Mouse (Mus musculus) olfactory bulb, adult 2 months (tissue): Measurements from ENCODE around the gene Ccdc125. TPM values are rescaled to one million over a fixed set of nuclear protein-coding genes. Genes with fewer than 3 reads are reported as not detected.

Experiments used
- H3K27ac ChIP-seq: fragments of 200-500 bp; 2 replicates; pipeline ENCODE4 v1.5.1; 2012; ENCODE audit warnings: low read depth, low read length; ENCODE audit not compliant: insufficient read depth
- H3K4me1 ChIP-seq: fragments of 200-500 bp; 2 replicates; pipeline ENCODE4 v1.6.1; 2012; ENCODE audit warnings: low read length; ENCODE audit not compliant: control insufficient read depth, insufficient read depth
- H3K4me3 ChIP-seq: fragments of 200-500 bp; 2 replicates; pipeline ENCODE4 v1.5.1; 2012; ENCODE audit warnings: mild to moderate bottlenecking, low read depth, low read length, moderate library complexity; ENCODE audit not compliant: insufficient read depth
- CTCF ChIP-seq: fragments of 200-500 bp; IDR thresholded peaks from 2 replicates; pipeline ENCODE4 v1.5.1; 2012; ENCODE audit warnings: low read depth, mild to moderate bottlenecking, low read length, moderate library complexity; ENCODE audit not compliant: insufficient read depth
- POLR2A ChIP-seq: fragments of 200-500 bp; IDR thresholded peaks from 2 replicates; pipeline ENCODE4 v1.6.1; 2012; ENCODE audit warnings: mild to moderate bottlenecking, low read depth, low read length, moderate library complexity; ENCODE audit not compliant: insufficient read depth
- WGBS: fragments of 180-500 bp; shearing (Covaris S2); methylation state at CpG from one replicate; pipeline ENCODE4 v1.1.7; 2018; 5-methylcytosine and 5-hydroxymethylcytosine counted together
- polyA plus RNA-seq: library from polyadenylated mRNA; stranded (reverse); fragments of >200 nt; gene quantifications from 2 replicates; pipeline ENCODE4 v1.2.4, GENCODE M21; 2012; ENCODE audit warnings: low replicate concordance; ENCODE audit not compliant: missing spikeins, insufficient read depth, insufficient read length

Gene Ccdc125
- polyA plus RNA-seq, 1 experiment = not detected

- TF ChIP-seq POLR2A = no peak
- no peak for TF ChIP-seq CTCF
- 45% methylated on average over 4 of the region's 4 CpGs for WGBS
- Histone ChIP-seq H3K4me3 (no peak overlapping the region), H3K4me1 (no peaks in the 10 kb centered on the region), H3K27ac (no peak overlapping the region)
These were observed 9.6 kb upstream of the Ccdc125 start for GRCm38 (mm10) chr13:100659864-100660456.

DNA sequence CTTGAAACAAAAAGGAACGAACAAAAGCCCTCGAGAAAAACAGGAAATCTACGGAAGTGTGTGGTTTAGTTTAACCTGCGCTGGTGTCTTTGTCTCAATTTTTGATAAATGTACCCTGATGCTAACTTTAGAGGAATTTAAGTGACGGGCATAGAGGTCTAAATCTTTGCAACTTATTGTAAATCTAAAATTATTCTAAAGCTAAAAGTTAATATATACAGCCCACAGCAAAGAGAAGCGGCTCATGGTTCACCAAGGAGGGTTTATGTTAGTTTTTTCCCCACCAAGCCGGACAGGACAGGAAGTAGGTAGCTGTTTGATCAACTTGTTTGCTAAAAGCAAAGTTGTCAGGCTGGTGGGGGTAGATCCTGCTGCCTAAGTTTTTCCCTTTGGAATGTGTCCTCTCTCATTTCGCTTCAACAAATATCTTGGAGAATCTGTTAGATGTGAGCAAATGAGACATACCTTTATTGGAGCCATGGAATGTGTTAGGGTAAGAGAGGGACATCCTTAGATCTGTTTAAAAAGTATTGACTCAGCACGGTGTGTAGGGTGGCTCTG, 744 bp downstream of the Ccdc125 start:
- Histone ChIP-seq H3K4me1 (peaks cover 7% of the 10 kb centered on the region; the same call in 1 of the 2 replicates), H3K4me3 (no peak overlapping the region), H3K27ac (no peak overlapping the region)
- no peak for TF ChIP-seq CTCF
- 69% methylated on average over 9 of the region's 9 CpGs for WGBS

- H3K4me3 ChIP-seq = no peak overlapping the region
- H3K27ac ChIP-seq = no peak overlapping the region
- 87% methylated on average over 15 of the region's 15 CpGs for WGBS
- no peaks in the 10 kb centered on the region for H3K4me1 ChIP-seq
- no peak for TF ChIP-seq POLR2A
- TF ChIP-seq CTCF = no peak
These were observed 6.6 kb downstream of the Ccdc125 start for GRCm38 (mm10) chr13:100675936-100676635.

- Histone ChIP-seq H3K4me1 (no peaks in the 10 kb centered on the region), H3K4me3 (no peak overlapping the region), H3K27ac (no peak overlapping the region)
- 89% methylated on average over 8 of the region's 8 CpGs for WGBS
- TF ChIP-seq POLR2A = no peak
- no peak for TF ChIP-seq CTCF
These were observed 12.1 kb downstream of the Ccdc125 start for GRCm38 (mm10) chr13:100681615-100682014.

DNA sequence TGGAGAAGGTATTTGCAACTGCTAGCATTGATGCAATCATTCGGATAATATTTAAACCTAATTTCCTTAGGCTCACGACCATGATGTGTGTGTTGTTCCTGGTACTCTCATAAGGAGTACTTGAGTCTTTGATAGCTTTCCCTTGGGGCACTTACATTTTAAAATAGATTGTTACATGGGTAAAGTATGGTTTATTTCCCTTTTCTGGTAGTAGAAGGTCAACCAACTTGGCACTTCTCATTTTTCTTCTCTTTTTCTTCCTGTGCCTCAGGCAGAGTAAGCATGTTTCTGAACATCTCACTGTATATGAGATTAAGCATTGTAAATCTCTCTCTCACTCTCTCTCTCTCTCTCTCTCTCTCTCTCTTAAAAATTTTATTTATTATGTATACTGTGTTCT, 13.3 kb downstream of the Ccdc125 start:
- H3K4me1 ChIP-seq = no peaks in the 10 kb centered on the region
- WGBS = 90% methylated on average over 2 of the region's 2 CpGs
- TF ChIP-seq CTCF (no peak), POLR2A (no peak)
- no peak overlapping the region for H3K27ac ChIP-seq
- H3K4me3 ChIP-seq = no peak overlapping the region

DNA sequence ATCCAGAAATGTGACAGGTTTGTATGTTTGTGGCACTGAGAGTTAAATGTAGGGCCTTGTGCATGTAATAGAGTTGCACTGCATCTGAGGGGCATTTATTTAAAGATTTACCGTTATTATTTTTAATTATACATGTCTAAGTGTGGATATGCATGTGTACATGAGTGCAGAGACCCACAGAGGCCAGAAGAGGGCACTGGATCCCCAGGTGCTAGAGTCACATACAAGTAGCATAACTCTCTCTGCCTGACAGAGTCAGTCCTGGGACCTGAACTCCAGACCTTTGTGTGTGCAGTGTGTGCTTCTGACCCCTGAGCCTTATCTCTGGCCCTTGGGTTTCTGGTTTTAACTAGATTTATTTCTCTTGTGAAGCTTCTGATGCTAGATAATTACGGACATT, 14.8 kb downstream of the Ccdc125 start:
- H3K27ac ChIP-seq = no peak overlapping the region
- H3K4me3 ChIP-seq = no peak overlapping the region
- no peaks in the 10 kb centered on the region for H3K4me1 ChIP-seq
- TF ChIP-seq POLR2A = no peak
- no peak for TF ChIP-seq CTCF
- WGBS = 85% methylated on average over 2 of the region's 2 CpGs

DNA sequence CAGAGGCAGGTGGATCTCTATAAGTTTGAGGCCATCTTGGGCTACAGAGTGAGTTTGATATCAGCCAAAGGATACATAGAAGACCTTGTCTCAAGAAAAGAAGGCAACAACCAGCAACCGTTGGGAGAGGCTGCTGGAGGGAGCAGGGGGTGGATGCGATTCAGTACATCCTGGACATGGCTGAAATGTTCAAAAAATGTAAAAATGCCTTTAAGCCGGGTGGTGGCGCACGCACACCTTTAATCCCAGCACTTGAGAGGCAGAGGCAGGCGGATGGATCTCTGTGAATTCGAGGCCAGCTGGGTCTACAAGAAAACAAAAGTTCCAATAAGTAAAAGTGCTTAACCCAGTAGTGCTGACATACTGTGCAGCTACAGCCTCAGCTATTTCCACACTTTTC, 18.0 kb downstream of the Ccdc125 start:
- WGBS = 73% methylated on average over 7 of the region's 7 CpGs
- TF ChIP-seq CTCF = no peak
- H3K4me1 ChIP-seq = no peaks in the 10 kb centered on the region
- no peak overlapping the region for H3K27ac ChIP-seq
- no peak overlapping the region for H3K4me3 ChIP-seq

DNA sequence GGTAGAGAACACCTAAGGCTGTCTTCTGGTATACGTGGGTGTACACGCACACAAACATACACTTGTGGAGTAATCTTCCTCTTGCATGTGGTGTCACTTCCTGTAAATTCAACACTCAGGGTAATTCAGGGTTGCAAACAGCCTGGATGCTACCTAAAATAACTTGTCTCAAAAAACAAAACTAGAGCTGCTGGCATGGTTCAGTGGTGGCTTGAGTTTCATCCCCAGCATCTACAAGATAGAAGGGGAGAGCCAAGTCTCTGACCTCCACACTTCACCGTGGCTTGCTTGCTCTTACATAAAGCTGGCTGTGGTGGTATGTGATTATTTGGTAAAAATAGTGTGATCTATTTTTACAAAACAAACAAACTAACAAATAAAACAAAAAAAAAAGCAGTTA, 28.0 kb downstream of the Ccdc125 start:
- no peak overlapping the region for H3K4me3 ChIP-seq
- no peak for TF ChIP-seq POLR2A
- TF ChIP-seq CTCF = no peak
- H3K4me1 ChIP-seq = no peaks in the 10 kb centered on the region
- WGBS = 57% methylated on average over 3 of the region's 3 CpGs
- no peak overlapping the region for H3K27ac ChIP-seq

GRCm38 (mm10) chr13:100698866-100699265, 29.3 kb downstream of the Ccdc125 start:
- Histone ChIP-seq H3K27ac (no peak overlapping the region), H3K4me3 (no peak overlapping the region), H3K4me1 (no peaks in the 10 kb centered on the region)
- WGBS = 95% methylated on average over 10 of the region's 10 CpGs
- TF ChIP-seq POLR2A = no peak
- no peak for TF ChIP-seq CTCF
